Mouse (Mus musculus) myocyte (in vitro differentiated cells): ENCODE measurements around the gene Sephs2.

Source experiments
- CEBPB ChIP-seq: IDR thresholded peaks from 2 replicates; pipeline ENCODE4 v1.6.1; 2011; ENCODE audit warnings: mild to moderate bottlenecking, moderate library complexity; ENCODE audit not compliant: poor library complexity, insufficient read depth, severe bottlenecking
- E2F4 ChIP-seq: IDR thresholded peaks from one replicate; pipeline ENCODE4 v1.6.1; 2011; ENCODE audit warnings: mild to moderate bottlenecking, control low read depth, moderate library complexity; ENCODE audit not compliant: insufficient read depth
- MAX ChIP-seq: IDR thresholded peaks from one replicate; pipeline ENCODE4 v1.6.1; 2011; ENCODE audit warnings: low read depth, mild to moderate bottlenecking, control low read depth
- MYOD1 ChIP-seq, 3 experiments: IDR thresholded peaks; one replicate each; pipeline ENCODE4 v1.6.1; 2011; ENCODE audit warnings: control low read depth in 2 of 3, low read depth in 2 of 3, mild to moderate bottlenecking in 2 of 3, moderate library complexity in 1 of 3; ENCODE audit not compliant: insufficient read length in 2 of 3, control insufficient read depth in 1 of 3
- MYOG ChIP-seq, 3 experiments: IDR thresholded peaks; one replicate each; pipeline ENCODE4 v1.6.1; 2011; ENCODE audit warnings: control low read depth in 2 of 3, low read depth in 2 of 3, mild to moderate bottlenecking in 2 of 3; ENCODE audit not compliant: insufficient read length in 2 of 3, control insufficient read depth in 1 of 3, insufficient read depth in 1 of 3
- POLR2A ChIP-seq: IDR thresholded peaks from one replicate; pipeline ENCODE4 v1.6.1; 2011; ENCODE audit warnings: low read depth, mild to moderate bottlenecking, control low read depth, moderate library complexity; ENCODE audit not compliant: insufficient read length
- POLR2AphosphoS2 ChIP-seq: IDR thresholded peaks from one replicate; pipeline ENCODE4 v1.6.1; 2011; ENCODE audit warnings: low read depth, control low read depth; ENCODE audit not compliant: insufficient read length
- REST ChIP-seq: IDR thresholded peaks from one replicate; pipeline ENCODE4 v1.6.1; 2011; ENCODE audit warnings: mild to moderate bottlenecking, control low read depth, moderate library complexity; ENCODE audit not compliant: insufficient read depth, insufficient read length
- SRF ChIP-seq: IDR thresholded peaks from one replicate; pipeline ENCODE4 v1.6.1; 2011; ENCODE audit warnings: low read depth; ENCODE audit not compliant: control insufficient read depth, insufficient read length
- TCF12 ChIP-seq: IDR thresholded peaks from one replicate; pipeline ENCODE4 v1.6.1; 2011; ENCODE audit warnings: mild to moderate bottlenecking, control low read depth; ENCODE audit not compliant: poor library complexity, insufficient read depth, severe bottlenecking
- TCF3 ChIP-seq: IDR thresholded peaks from one replicate; pipeline ENCODE4 v1.6.1; 2011; ENCODE audit warnings: low read depth, control low read depth; ENCODE audit not compliant: insufficient read length
- USF1 ChIP-seq: IDR thresholded peaks from one replicate; pipeline ENCODE4 v1.6.1; 2011; ENCODE audit warnings: low read depth, mild to moderate bottlenecking, control low read depth, moderate library complexity

DNA sequence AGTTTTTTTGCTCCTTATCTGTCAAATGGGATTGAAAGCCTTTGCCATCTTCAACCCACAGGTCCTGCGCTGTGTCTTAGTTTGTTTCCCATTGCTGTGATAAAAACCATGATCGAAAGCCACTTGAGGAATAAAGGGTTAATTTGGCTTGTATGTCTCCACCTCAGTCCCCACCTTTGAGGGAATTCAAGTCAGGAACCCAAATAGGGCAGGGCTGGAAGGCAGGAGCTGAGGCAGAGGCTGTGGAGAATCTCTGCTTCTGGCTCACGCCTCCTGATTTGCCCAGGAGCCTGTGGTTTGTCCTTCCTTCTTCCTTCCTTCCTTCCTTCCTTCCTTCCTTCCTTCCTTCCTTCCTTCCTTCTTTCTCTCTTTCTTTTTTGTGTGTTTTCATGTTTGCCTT, 50.7 kb downstream of the Sephs2 start:
- TF ChIP-seq POLR2A (no peak), USF1 (no peak), MAX (no peak), CEBPB (no peak), SRF (no peak), TCF12 (no peak), E2F4 (no peak), POLR2AphosphoS2 (no peak), MYOG (IDR thresholded peaks at IDR 0.05; ENCODE audit: control insufficient read depth in 1 of 3, insufficient read depth in 1 of 3, insufficient read length in 2 of 3, low read depth in 2 of 3) (no peak), MYOD1 (IDR thresholded peaks at IDR 0.05; ENCODE audit: control insufficient read depth in 1 of 3, insufficient read length in 2 of 3, low read depth in 2 of 3) (no peak), TCF3 (no peak), REST (no peak)
